Mouse (Mus musculus) activated CD4-positive, CD25-positive, alpha-beta regulatory T cell, adult 4 months (primary cell): ENCODE measurements around the gene Ttc39b. TPM values are rescaled to one million over a fixed set of nuclear protein-coding genes. Genes with fewer than 3 reads are reported as not detected.

Source experiments
- ATAC-seq: one replicate; pipeline ENCODE4 v1.8.0; 2017
- polyA plus RNA-seq, 2 experiments: library from polyadenylated mRNA; unstranded; fragments of 100-300 nt; shearing (Covaris generic); gene quantifications; one replicate each; pipeline ENCODE4 v1.2.1; 2017

Gene Ttc39b
- polyA plus RNA-seq, 2 experiments from 2014 or later, result 121 to 125 TPM

DNA sequence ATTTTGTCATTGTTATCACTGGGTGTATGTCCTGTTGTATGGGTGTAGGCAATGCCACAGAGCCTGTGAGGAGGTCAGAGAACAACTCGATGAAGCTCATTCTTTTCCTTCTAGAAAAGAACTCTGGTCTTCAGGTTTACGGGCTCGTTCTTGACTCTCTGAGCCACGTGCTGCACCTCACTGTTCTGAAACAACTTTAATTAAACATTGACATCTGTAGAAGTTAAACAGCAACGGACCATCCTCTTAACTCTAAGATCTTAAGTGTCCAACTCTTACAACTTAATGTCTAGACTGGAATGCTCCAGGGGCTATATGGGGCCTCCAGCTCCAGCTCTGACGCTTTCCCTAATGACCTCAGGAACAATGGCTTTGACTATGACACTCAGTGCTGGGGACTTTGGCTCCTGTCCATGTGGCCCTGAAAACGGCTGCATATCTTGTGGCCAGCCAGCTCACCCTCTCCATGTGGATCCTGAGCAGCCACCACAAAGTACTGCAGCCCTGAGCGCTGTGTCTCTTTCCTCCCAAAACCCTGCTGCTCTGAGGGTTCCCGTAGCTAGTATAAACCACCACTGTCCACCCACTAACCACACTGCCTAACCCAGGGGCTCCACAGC is 95.3 kb downstream of the Ttc39b start:
- no peak for ATAC-seq

DNA sequence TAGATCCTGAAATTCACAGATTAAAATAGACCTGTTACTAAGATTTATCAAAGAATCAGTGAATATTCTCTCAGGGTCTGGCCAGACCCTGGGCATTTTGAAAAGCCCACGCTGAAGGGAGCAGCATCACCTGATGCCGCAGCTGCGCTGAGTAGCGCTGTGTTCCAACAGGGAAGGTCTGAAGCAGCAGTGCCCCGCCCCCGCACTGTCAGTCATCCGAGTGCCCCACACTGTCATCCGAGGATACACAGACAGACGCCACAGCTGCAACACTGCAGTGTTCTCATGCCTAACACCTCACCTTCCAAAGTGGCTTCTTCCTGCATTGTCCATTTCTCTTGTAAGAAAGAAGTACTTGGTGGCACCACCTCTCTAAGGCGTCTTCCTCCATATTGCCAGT is 96.0 kb downstream of the Ttc39b start:
- no peak for ATAC-seq

DNA sequence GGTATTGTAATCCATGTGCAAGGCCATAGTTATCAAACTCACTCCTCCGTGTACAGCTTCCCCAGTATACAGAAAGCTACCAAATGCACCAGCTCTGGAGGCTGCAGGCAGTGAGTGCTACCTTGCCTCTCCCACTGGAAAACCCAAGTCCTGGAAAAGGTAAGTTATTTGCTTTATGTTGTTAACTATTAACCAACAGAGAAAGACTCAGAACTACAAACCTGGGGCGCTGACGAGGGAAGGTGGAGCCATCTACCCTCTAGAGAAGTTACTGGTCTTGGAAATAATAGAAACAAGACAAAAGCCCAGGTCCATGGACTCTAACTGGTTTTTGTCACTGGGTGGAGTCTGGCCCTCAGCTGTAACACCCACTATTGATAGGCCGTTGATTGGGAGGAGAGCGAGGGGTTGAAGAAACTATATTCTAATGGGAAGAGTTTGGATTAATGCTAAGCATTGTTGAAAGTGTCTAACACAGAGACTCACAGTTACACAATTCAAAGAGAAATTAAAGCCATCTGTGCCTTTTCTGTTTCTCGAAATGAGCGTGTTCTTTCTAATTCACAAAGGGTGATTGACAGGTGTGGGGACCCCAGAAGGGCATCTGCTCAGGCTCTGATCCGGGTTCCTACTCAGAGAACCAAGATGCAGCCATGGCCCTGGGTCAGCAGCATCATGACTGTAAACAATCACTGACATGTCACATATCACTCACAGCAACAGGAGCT is 98.3 kb downstream of the Ttc39b start:
- ATAC-seq, result no peak

DNA sequence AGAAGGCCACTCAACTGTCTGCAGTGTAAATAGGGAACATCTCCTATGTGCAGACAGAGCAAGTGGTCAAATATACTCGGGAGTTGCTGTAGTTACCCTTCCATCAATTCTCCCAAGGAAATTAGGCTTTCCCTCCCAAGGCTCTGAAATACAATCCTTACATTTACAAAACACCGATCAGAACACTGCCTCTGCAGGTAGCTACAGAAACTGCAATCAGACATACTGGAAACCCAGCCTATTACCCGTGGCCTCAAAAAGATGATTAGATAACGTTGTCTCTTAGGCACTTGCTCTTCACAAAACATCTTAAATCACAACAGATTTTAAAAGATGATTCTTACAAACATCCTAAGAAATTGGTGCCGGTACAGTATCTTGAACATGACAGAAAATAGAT is 99.8 kb downstream of the Ttc39b start:
- ATAC-seq, result no peak

DNA sequence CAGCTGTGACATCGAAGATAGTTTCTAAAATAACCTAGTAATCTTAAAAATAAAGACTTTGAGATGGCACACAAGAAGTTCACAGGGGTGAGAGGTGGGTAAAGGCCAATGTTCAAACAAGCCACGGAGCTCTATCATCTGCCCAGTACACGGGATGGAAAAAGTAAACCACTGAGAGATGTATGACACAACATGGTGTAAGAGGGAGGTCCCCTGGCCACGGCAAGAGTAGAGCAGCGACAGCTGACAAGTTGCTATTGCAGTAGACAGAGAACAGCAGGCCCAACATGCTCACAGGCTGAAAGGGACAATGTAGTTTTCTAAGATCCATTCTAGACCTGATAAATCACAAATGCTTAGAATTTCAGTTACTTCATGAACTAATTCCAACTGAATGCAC is 100.9 kb downstream of the Ttc39b start:
- ATAC-seq, result peak; percentile 49

DNA sequence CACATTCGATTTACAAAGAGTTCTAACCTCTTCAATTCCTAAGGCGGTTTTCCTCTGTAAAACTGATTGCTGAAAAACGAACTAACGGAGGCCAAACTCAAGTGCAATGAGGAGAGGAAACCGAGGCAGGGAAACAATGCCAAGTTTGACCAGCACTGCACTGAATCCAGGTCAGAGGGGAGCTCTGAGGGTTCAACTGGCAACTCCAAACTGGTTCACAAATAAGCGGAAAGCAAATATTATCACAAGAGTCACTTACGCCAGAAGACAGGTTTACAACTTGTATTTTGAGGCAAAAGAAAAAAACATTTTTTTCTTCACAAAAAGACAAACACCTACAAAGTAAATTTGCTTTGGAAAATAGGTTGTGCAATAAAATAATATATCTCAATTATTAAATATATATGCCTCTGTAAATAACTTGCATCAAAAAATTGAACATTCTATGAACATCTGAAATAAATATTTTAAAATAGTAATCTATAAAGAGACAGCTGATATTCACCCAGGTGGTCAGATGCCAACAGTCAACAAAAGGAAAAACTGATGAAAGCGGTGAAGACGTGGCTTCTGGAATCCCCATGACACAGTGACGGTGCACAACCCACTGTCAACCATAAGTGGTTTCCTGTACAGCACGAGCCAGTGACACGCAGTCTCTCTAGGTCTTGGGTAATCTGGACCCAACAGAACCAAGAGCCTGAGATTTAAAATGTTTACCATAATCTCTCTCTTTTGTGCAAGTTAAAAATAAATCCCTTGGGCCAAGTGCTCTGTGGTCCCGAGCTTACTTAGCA is 103.1 kb downstream of the Ttc39b start:
- ATAC-seq, result no peak

DNA sequence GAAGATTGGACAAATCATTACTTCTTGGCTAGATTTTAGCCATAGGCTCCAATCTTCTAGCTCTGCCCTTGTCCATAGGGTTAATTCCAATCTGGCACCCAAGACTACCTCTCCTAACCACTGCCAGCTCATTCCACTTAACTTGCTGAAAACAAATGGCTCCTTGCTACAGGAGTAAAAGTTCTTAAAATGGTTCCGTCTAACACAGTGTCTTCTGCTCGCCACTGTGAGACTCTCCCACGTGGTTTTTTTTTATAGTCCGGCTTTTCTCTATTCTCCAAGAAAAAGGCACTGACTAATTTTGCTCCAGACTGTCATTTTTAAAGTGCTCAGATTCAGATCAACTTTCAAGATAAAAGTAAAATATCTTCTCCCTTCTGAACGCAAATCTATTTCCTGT is 104.8 kb downstream of the Ttc39b start:
- ATAC-seq, result no peak

DNA sequence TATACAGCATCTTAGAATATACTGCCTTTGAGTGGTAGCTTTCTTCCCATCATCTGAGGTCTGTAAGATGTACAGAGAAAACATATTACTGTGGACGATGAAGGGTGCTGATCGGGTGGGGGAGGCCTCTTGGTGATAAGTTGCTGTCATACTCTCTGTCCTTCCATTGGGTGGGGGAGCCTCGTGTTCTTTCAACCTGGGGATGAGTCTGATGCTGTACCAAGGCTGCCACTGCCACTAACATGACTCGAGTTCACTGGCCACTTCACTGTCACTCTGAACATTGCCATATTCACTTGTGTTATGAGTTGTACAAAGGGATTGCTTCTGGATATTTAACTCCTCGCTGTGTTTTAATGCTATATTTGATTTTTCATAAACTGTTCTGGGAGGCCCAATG is 106.9 kb downstream of the Ttc39b start:
- ATAC-seq, result no peak

DNA sequence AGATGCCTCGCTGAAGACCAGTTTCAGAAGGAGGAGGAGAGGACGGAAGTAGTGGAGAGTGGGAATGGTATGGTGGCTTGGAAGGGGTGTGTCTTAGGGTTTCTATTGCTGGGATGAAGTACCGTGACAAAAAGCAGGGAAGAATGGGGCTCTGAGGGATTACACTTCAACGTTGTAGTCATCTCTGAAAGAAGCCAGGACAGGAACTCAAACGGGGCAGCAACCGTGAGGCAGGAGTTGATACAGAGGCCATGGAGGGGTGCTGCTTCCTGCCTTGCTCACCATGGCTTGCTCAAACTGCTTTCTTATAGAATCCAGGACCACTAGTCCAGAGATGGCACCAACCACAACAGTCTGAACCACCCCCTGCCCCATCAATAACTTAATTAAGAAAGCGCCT is 107.7 kb downstream of the Ttc39b start:
- no peak for ATAC-seq

DNA sequence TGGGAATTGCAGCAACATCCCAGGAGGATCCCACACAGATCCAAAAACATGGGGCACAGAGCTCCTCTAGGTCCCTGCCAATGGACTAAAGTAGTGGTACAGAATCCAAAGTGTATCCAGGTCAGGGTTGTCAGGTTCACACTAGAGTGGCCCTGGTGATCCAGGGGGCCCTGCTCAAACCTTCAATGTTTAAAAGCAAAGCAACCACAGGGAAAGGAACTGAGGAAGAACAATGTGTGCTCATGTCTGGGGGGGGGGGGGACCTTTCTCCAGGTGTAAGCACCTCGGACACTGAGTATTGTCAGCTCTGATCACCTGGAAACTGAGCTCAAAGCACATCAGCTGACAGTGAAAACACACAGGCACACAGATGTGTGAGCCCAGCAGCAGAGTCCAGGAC is 108.3 kb downstream of the Ttc39b start:
- ATAC-seq, result no peak

DNA sequence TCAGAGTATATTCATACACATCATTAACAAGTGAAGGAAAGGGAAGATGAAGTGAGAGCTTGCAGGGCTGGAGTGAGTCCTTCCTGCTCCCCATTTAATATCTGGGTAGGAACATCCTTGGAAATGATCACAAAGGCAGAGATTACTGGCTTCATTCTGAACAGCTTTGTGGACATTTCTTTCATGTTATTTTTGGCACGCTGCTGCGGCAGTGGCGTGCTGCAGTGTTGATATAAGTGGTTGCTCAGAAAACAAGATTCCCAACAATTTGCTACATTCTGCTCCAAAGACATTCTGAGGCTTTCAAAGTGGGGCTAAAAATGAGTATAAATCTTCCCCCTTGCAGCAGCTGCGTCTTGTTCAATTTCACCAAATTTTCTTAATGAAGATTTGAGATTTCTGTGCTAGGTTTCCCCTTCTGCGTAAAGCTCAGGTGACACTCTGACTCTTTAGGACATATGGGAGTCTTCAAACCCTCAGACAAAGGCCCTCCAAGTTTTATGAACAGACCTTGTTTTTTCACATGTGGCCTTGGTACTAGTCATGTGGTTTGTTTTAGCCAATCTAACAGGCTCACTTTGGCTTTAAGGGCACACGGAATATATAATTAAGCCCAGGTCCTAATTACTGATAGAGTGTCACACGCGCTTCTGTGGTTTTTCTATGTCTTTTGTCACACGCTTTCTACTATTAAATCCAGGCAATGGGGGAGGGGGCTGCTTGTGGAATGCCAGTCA is 109.1 kb downstream of the Ttc39b start:
- no peak for ATAC-seq

DNA sequence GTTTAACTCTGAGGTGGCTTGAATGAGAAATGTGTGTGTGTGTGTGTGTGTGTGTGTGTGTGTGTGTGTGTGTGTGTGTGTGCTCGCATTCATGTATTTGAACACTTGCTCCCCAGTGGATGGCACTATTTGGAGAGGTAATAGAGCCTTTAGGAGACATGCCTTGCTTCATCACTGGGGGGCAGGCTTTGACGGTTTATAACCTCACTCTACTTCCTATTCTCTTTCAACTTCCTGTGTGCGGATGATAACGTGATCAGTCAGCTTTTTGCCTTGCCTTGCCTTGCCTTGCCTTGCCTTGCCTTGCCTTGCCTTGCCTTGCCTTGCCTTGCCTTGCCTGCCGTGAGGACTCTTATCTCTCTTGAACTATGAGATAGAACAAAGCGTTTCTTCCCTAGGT is 110.3 kb downstream of the Ttc39b start:
- ATAC-seq, result no peak

DNA sequence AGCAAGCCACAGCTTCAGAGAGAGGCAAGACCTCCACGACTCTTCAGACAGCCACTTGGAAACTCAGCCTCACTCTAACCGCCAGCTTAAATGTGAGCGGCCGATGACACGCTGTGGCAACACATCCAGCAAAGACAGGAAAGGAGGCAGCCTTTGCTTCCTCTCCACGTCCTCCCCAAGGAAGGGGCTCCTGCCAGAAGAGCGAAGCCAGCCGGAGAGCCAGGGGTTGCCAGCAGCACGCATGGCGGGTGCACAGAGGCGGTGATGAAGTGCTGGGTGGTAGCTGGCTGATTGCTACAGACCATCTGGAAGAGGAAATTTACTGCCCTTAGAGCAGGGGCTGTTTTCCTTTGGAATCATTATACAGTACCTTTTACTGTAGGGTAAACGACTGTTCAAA is 112.3 kb downstream of the Ttc39b start:
- no peak for ATAC-seq

DNA sequence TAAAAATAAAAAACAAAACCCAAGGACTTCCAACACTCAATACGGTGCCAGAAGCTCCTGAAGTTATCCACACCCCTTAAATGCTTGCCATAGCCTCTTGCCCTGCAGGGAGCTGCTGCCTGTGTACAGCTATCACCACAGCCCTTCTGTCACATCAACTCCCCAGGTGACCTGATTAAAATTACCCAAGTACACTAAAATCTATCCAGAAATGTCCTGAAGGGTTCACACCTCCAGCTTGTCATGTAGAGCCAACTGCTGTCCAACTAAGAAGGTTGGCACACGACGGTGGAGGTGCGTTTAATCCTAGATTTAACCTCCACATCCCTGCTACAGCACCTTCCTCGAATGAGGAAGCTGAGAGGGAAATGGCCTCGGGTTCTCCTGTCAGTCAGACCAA is 113.6 kb downstream of the Ttc39b start:
- ATAC-seq, result no peak

DNA sequence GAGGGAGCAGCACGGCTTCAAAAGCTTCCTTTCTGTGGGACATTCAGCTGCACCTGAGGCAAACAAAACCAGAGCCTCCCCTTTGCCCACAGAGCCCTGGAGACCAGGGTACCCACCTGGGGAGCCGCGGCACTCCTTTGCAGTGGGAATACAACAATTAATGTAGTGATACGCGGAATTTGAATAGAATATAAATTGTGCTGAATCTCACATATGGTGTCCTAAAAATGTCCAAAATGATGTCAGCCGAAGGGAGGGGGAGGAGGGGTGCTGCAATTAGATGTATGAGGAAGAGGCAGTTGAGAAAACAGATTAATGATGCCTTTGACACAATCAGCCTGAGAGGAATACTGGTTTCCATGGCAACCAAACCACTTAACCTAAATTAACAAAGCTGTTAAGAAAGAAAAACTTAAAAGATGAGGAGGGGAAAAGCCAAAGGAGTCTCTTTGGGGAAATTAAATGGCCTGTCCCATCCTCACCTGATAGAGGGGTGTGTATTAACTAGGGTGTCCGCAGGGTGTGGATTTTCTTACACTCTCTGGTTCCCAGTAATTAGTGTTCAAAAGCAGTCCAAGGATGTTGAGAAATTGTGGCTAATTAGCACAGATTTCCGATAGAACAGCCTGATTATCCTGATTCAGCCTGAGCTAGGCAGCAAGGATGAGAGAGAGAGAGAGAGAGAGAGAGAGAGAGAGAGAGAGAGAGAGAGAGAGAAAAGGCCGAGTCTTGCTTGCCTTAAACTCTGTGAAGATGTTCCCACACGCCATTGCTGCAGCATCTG is 117.1 kb downstream of the Ttc39b start:
- ATAC-seq, result no peak

DNA sequence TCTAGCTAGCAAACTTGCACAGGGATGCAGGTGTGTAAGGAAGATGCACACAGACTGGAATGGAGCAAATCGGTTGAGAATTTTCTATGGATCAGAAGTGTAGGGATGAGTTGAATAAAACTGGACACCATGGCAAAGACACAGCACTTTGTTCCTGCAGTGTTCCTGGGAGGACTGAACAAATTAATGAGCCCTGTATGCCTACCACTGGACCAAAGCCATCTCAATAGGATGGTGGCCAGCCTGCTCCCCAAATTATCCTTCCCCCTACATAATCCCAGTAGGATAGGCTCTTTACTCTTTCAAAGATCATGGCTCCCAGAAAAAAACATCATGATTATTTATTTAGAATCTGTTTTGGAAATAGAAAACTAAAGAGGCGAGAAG is 117.6 kb downstream of the Ttc39b start:
- no peak for ATAC-seq

DNA sequence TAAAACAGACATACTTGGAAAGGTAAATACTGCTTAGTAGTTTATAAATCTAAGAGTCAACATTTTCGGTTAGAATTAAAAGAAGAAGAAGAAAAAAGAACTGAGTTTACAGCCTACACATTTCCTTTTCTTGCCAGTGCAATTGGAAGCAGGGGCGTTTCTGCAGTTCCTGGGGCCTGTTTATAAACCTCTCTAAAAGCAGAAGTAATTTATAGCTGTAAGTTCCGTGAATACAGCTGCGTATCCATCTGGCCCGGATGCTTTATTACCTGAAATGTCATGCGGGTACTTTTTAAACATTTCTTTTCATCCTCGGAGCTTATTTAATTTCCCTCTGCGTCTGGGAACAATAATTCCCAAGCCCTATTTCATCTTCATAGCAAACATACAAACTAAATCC is 124.7 kb downstream of the Ttc39b start:
- no peak for ATAC-seq

DNA sequence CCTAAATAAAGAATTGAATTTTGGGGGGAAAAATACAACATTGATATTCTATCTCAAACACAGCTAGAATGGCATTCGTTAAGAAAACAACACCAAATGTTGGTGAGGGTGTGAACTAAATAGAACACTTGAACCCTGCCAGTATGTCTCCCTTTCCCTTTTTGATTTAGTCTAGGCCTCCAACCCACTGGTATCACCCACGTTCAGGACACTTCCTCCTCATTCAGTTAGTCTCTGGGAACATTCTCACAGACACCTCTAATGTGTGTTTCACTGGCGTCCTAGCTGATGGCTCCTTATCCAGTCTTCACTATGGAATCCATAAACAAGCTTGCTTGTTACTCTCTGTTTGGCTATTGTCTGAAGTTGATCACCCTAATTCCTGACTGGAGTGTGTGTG is 125.9 kb downstream of the Ttc39b start:
- no peak for ATAC-seq

DNA sequence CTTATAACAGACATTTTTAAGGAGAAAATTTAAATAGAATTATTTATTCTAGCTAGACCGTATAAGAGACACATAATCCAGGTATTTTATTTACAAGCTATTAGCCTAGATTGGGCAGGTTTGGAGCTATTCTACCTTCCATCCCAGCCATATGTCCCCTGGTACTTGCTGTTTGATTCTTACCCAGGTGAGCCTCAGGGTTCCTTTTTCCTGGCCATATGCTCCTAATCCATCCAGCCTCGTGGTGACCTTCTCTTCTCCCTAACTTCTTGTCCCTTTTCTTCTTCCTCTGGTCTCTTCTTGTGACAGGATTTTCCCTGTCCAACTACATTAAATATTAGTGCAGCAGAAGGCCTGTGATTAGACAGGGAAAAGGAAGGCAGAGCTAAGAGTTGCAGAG is 134.3 kb downstream of the Ttc39b start:
- ATAC-seq, result no peak

DNA sequence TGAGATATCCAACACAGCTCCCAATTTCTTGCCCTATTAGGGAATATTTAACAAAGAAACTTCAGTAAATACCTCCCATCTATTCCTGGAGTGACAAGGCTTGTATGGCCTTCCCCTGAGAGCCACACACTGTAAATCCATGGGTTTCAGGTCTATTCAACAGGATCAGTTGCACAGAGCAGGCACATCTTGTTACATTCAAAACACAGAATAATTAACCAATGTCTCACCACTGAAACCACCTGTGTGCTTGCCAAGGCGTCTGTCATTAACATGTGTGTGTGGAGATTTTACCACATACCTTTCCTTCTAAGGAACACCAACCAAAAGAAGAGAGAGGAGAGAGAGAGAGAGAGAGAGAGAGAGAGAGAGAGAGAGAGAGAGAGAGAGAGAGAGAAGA is 136.7 kb downstream of the Ttc39b start:
- ATAC-seq, result no peak

DNA sequence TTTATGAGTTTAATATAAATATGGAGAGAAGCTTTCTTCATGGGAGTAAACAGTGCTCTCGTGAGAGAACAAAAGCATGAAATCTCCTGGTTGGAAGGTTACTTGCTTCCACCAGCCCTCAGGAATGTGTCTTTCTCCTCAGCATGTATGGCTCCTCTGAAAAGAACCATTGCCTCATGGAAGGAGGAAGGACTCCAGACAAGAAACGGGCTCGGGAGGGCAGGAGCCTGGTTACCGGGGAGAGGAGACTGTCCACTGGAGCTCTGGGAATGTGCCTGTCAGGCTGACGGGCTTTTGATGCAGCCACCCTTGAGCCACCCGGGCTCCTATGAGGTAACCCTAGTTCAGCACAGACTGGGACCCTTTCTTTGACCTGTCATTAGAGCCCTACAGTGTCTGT is 137.6 kb downstream of the Ttc39b start:
- no peak for ATAC-seq

DNA sequence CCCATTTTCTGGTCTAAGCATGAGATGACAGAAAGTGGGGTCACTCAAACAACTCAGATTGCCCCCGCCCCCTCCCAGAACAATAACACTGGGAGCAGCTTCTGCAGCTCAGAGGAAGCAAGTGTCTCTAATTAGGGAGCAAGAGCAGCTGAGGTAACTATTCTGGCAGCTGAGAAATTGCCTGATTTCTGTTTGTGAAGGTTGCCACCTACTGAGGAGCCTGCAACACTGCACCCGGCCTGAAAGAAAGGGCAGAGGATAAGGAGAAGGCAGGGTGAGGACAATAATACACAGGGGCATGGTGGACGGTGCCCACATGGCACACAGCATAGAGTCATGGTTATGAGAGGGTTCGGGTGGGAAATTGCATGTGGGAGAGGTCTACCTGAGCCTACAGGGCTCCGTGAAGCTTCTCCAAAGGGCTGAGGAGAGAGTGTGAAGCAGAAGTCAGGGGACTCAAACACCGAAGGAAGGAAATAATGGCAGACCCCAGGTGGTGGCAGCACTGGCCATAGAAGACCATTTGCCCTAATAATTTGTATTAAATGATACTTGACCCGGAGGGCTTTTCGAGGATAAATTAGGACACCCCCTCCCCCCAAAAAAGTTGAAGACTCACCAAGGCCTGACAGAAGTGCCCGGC is 140.6 kb downstream of the Ttc39b start:
- ATAC-seq, result no peak
